Mouse (Mus musculus): ENCODE results near the gene Tas2r119.

- TF ChIP-seq EP300 (IDR thresholded peaks at IDR 0.05; ENCODE audit: low read depth) (no peak), CTCF (IDR thresholded peaks at IDR 0.05; ENCODE audit: low read depth) (no peak)
Observed at GRCm38 (mm10) chr15:32190436-32190835, 13.3 kb downstream of the Tas2r119 start.
